Mouse (Mus musculus): ENCODE data around the gene Th.
A peak's percentile ranks its signal among the peaks of the same experiment; 100 is the strongest.

Th gene

DNA sequence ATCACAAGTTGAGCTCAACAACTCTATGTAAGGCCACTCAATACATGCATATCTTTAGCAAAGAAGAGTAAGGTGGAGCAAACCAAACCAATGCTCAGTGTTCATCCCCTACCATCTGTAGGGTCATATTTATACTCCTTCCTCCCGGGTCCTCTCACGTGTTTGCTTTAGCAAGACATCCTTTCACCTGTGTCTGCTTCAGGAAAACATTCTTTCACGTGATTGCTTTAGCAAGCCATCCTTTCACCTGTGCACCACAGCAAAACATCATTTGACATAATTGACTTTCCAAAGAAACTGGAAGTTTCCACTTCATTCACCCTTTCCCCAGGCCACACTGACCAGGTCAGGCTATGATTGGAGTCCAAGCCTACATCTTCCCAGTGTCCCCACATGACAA, at the start of gene Th:
TSS of gene Th (minus strand) at position 101 of the 400 bp plus-strand sequence.
- DNase-seq (ENCODE audit: low read depth, low spot score) = no peak

DNA sequence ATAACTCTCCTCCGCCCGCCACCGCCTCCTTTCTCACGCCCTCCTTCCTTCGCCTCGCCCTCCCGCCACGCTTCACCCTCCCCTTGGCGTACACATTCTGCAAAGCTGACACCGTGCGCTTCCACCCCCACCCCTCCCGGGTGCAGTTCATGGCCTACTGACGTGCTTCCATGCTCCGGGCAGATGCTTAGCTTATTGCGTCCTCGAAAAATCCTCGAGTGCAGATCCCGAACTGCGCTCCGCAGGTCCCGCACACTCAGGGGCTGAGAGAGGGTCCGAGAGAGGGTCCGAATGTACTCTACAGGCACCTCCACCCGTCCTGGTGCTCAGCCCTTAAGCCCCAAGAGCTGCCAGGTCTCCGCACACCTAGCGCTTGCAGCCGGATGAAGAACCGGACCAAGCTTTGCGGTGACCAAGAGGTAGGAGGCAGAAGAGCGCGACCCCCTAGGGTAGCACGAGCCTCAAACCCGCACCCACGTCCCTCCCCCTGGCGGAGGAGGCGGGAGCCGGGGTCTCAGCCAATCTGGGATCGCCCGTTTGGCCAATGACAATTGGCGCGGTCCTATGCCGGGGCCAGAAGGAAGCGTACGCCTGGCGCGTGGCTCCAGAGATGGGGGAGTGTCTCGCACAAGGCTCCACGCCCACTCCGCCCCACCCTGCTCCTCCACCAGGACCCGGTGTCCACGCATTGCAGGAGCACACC, 38.0 kb upstream of the Th start, which contains the start of gene Ascl2:
TSS of gene Ascl2 (minus strand) at position 456 of the 703 bp plus-strand sequence.
- peak; percentile 20 for DNase-seq (ENCODE audit: low read depth, low spot score)

DNA sequence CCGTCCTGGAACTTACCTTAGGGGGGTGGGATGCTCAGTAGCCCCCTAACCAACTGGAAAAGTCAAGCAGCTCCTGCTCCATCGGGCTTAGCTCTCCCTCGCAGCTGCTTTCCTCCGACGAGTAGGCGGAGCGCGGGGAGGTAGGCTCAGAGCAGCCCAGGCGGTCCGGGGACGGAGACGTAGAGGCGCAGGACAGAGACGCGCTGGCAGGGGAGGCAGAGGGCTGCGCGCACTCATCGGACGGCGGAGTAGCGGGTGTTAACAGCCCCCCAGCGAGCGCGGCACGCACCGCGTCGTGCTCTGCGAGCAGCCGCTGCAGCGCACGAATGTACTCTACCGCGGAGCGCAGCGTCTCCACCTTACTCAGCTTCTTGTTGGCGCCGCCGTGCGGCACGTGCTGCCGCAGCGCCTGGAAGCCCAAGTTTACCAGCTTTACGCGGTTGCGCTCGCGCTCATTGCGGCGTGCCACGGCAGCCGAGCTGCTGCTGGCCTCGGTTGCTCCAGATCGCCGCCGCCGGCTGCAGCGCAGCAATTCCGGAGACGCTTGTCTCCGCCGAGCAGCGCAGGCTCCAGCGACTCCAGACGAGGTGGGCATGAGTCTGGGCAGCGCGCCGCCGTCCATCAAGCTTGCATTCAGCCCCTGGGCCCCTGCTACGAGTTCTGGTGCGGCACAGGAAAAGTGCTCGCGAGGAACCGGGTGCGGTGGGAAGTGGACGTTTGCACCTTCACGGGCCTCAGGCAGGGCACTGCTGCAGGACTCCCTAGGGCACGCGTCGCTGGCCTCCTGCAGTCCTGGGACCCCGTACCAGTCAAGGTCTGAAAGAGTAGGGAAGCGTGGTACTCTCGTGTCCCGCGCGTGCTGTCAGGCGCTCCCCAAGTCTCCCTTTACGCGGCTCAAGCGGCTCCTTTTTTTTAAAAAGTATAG, 37.2 kb upstream of the Th start:
- peak; percentile 73 for DNase-seq (ENCODE audit: low read depth, low spot score)

DNA sequence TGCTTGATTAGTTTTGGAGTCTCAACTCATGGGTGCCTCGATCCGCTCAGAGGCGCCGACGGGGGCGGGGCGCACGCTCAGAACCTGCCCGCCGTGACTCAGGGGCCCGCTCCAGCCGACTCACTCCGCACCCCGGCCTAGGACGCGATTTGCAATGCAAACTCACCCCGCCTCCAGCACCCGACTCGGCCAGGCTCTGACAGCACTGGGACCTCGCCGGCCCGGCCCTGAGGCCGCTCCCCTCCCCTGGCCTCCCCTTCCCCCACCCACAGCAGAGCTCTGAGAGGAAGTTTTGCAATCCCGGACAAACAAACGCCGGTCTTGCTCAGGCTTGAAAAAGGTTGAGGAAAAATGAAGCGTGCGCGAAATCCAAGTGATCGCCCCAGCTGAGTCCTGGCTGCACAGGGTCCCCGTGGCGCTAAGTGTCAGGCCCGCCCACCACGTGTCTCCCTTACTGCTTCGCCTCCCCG, 36.5 kb upstream of the Th start:
- DNase-seq (ENCODE audit: low read depth, low spot score) = peak; percentile 35

DNA sequence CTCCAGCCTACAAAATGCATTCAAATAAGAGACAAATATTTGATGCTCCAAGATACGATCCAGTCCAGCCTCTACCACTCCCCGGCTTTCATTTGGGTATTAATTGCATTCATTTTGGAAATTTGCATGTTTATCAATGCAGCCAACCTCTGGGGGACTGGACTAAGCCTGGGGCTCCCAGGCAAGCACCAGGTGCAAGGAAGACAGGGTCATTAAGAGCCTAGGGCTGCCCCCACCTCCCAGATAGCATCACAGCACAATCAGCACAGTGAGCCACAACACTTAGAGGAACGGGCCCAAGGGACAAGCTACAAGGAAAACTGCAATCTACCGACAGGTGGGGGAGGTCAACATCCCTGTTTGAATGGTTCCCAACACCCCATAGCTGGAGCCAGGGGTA, 28.8 kb upstream of the Th start:
- no peak for DNase-seq (ENCODE audit: low read depth, low spot score)

DNA sequence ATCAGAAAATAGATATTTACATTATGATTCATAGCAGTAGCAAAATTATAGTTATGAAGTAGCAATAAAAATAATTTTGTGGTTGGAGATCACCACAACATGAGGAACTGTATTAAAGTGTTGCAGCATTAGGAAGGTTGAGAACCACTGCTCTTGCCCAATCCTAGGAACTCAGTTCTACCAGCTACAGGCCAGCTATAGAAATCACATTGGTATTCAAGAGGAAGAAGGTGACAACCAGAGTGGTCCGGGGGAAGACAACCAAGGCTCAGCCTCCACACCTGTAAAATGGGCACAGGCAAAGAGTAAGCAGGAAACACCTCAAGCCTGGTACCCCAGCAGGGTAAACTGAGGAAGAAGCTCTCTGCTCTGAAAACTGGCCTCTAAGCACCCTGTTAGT, 27.9 kb upstream of the Th start:
- DNase-seq (ENCODE audit: low read depth, low spot score) = no peak

DNA sequence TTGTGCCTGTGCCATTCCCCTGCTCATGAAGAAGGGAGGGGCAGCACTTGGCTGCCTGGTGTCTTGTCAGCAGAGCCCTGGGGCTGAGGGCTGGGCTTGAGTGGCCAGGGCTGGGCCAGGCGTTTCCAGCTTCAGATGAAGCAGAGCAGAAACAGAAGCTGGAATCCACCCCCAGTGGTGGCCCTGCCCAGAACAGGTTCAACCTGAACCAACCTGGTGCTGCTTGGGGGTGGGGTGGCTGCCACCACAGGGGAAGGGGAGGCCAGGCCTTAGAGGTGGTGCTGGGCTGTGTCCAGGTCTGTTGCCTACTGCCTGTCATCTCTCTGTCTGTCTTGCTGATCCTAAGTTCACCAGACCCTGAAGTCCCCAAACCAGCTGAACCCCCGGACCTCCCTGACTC, 25.1 kb upstream of the Th start:
- no peak for DNase-seq (ENCODE audit: low read depth, low spot score)

DNA sequence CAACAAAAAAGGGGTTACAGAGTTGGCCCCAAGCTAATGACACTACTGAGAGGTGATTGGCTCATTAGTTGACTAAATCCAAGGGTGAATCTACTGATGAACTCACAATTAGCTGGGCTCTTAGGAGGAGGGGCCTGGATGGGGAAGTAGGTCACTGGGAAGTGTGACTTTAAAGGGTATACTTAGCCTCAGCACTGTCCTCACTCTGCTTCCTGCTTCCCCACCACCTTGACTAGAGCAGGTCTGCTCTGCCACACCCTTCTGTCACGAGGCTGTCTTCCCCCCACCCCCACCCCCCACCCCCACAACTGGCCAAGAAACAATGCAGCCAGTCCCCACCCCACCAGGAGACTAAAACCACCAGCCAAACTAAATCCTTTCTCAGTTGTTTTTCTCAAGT, 18.6 kb upstream of the Th start:
- no peak for DNase-seq (ENCODE audit: low read depth, low spot score)

DNA sequence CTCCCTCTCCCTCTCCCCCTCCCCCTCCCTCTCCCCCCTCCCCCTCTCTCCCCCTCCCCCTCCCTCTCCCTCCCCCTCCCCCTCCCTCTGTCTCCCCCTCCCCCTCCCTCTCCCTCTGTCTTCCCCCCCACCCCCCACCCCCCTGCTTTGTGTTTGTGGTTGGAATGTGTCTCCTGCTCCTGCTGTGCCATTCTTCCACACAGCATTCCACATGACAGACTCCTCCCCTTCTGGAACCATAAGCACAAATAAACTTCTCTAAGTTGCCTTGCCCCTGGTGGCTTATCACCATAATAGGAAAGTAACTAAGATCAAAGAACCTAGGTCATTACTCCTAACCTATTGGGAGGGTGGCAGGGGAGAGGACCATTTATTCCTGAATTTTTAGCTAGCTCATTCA, 6.7 kb upstream of the Th start:
- DNase-seq (ENCODE audit: low read depth, low spot score) = no peak

DNA sequence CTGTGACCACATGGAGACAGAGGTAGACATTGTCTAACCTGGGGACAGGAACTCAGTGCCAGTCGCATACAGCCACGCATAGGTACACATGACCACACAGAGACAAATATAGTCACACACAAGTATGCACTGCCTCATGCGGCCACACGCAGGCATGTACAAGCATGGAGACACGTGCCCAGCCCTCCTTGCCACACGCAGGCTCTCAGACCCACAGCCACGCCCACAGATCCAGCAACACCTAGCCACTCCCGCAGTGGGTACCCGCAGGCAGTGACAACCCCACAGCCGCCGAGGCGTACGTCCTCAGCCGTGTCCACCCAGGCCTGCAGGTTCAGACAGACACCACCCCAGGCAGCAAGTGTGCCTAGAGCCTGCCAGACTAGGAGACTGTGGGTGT, 4.8 kb upstream of the Th start:
- no peak for DNase-seq (ENCODE audit: low read depth, low spot score)

DNA sequence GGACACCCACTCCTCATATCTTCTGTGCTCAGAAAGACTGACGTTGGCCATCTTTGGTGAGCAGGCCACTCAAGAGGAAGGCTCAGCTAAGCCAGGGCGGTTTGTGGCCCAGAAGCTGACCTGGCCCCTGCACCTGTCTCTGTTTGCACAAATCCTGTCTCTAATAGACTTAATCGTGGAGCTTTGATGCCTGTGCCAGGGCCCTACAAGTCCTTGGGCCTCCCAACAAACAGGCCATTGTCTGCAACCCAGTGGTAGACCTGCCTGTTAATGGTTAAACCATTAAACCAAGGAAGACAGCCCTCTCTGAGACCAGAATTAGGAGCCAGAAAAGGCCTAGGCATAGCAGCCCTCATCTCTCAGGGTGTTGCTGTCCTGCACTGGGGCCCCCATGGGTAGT, 1.5 kb upstream of the Th start:
- DNase-seq (ENCODE audit: low read depth, low spot score) = no peak

DNA sequence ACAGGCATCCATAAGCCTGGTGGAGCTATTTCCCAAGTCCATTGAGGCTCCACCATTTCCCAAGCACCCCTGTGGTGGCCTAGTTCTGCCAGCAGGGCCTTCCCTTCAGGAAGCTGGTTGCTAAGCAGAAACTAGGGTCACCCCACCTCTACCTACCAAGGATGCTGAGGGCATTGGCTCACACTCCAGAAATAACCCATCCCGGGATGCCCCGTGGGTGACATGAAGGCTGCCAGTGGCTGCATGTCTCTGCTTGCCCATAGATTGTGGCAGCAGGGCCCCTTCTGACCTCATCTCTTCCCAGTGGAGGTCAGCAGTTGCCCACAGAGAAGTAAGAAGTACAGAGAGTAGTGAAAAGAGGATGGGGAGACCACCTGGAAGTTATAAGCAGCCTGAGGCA, 1.4 kb downstream of the Th start:
- no peak for DNase-seq (ENCODE audit: low read depth, low spot score)

DNA sequence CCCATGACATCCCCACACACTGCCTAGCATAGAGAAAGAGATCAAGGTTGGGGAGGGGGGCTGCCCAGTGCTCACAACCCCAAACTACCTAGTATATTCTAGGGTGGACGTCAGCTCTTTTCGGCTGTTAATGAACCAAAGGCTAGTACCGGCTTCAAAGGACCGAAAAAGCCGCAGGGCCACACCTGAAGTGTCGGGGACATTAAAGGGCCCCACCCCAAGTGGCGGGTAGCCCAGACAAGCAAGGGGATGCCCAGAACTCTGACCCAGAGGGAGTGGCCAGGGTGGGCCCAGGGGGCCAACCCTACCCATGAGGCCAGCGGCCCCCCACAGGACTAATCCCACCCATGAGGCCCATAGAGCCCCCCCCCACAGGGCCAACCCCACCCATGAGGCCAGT, 3.6 kb downstream of the Th start:
- DNase-seq (ENCODE audit: low read depth, low spot score) = no peak

DNA sequence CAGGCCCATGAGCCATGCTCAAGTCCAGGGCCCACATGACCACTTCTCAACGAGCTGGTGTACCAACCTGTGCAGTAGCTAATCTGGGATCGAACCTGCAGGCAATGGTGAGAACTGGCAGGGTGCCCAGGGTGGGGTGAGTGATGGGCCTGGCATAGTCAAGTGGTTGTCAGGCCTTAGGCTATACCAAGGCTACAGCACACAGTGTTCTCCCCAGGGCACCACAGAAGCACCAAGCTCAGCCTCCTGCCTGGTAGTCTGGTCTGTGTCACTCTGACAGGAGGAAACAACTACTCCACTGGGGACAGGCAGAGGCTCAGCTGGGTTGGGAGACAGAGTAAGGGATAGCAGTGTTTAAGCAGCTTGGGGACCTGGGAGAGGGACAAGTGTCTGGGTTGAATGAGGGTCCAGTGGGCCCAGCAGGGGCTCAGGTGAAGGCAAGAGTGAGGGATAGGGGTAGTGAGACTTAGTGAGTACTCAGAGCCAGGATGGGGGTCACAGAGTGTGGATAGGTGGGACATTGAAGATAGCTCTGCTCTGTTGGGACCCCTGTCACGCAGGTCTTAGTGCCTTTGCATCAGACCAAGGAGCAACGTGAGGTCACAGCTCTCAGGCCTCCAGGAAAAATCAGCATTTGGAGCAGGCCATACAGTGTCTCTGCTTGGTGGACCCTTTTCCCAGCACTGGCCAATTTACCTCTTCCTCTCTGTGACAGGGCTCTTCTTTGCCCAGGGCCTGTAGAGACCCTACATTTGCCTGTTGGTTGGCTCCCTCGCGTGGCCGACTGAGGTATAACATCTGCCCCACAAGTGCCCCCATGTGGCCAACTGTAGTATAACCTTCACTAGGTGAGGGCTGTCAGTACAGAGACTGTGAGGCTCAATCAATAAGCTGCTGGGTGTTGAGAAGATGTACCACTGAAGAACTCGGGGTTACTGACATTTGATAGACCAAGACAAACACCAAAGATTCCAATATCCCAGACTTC, 12.0 kb downstream of the Th start:
- DNase-seq (ENCODE audit: low read depth, low spot score) = peak; percentile 83

DNA sequence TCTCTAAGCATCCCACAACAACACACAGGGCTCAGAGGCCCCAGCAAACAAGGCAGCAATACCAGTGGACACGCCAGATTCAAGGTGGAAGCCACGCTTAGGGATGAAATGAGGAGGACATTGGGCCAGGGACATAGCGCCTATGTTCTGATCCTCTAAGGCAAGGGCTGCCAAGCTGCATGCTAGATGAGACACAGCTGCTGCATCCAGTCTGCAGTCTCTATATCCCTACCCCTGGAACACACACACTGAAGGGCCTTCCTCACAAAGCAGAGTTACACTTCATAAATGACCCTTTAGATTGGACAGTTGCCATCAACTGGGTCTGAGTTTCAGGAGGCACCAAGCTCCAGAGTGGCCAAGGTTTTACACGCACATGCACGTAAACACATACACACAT, 13.3 kb downstream of the Th start:
- no peak for DNase-seq (ENCODE audit: low read depth, low spot score)

DNA sequence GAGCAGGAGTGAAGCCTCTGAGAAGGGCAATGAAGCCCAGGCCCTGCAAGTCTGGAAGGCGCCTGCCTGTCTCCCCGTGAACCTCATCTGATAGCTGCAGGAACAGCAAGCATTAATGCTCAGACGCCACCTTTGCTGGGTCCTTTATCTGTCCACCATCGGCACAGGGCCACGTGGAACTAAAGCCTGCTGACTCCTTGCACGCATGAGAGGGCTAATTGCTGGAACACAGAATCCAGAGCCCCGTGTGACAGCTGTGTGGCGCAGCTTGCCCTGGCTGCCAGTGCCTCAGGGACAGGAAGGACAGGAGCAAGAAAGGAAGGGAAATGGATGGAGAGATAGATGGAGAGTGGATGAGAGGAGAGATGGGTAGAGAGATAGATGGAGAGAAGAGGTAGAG, 14.8 kb downstream of the Th start:
- DNase-seq (ENCODE audit: low read depth, low spot score) = no peak

DNA sequence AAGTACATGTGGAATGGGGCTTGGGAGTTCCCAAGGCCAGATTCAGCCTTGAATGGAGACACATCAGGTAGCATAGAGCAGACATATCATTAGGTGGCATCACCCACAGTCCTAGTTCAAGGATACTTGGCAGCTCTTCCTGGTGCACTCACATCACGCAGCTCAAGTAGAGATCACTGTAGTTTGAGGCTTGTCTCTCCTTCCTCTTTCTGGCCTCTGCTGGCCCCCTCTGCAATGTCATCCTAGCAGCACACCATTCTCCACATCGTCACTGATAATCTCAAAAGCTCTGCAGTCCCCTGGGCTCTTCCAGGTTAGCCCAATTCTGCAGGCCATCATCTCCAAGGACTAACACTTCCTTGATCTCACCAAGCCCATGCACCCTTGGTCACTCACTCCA, 19.2 kb downstream of the Th start:
- DNase-seq (ENCODE audit: low read depth, low spot score) = no peak

DNA sequence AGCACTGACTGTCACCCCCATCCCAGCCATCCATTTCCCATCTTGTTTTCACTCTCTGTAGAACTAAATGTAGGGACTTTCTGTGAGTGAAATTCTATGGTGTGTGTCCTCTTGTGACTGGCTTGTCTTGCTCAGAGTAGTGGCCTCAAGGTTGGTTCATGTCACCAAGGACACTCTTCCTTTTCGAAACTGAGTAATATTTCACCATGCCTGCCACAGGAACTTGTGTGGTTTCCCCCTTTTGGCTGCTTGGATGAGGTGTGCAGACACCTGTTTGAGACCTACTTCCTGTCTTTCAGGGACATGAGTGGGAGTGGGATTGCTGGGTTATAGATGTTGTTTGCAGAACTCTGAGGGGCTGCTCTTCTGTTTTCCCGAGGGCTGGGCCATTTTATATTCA, 20.8 kb downstream of the Th start:
- DNase-seq (ENCODE audit: low read depth, low spot score) = no peak

DNA sequence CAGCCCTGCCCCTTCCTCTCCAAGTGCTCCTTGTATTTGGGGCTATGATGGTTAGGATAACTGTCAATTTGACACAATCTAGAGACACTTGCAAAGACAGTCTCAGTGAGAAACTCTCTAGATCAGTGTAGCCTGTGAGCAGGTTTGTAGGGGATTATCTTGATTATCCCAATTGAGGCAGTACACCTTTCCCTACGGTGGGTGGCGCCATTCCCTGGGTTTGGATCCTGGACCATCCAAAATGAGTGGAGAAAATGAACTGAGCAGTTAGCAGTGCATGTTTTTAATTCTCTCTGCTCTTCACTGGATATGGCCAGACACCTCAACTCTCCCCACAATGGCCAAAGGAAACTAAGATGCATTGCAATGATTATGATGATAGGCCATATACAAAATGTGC, 21.3 kb downstream of the Th start:
- no peak for DNase-seq (ENCODE audit: low read depth, low spot score)

DNA sequence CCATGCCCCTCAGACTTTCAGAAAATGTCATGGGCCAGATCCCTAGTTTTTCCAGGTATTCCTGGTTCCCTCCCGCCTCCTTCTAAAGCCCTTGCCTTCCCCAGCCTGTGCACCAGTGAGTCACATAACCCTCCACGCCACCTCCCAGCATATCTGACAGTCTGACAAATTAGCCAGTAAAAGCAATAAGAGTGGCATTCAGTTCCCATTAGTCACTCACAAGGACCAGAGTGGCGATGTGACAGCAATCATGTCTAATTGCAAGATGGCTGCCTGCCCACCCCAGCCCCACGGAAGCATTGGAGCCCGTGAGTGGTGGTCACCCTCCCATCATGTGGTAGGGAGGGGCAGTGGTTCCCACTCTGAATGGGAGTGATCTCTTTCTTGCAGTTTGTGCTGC, 25.3 kb downstream of the Th start:
- DNase-seq (ENCODE audit: low read depth, low spot score) = no peak

DNA sequence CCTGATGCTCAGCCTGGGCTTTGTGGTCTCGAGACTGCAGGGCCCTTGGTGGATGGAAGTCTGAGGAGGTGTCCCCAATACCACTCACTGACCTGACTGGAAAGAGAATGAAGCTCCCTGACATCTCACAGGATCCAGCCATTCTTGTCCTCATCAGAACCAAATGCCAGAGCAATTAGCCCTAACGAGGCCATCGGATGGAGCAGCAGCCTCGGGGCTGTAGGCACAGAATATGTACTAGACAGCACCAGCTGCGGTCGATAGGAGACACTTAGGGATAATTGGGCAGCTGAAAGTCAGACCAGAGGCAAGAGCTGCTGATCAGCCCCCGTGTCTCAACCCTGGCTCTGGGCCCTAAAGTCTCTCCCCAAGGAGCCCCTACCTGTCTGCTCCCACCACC, 26.6 kb downstream of the Th start:
- no peak for DNase-seq (ENCODE audit: low read depth, low spot score)

DNA sequence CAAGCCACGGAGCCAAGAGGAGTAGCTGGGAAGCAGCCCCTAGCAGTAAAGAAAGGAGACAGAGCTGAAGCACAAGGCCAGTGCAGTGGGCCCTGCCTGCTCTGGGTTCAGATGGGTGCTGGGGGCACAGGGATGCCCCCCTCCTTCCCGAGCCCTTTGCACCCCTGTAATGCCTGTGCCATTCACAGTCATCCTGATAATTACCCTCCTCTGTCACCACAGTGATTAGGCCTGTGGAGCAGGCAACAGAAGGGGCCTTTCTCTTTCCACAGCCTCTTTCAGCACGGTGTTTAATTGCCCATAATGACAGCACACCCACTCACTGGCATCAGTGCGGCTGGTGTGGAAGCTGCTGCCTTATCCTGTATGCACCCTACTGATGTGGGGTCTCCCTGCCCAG, 28.0 kb downstream of the Th start:
- DNase-seq (ENCODE audit: low read depth, low spot score) = no peak

Data from CD4-positive, CD25-positive, alpha-beta regulatory T cell, adult 2 months (primary cell).